Mouse (Mus musculus) frontal cortex, postnatal 10 days (tissue): ENCODE results near the gene Emc8.
A peak's percentile ranks its signal among the peaks of the same experiment; 100 is the strongest.

ENCODE experiments used
- DNase-seq, 2 experiments: peaks; one replicate each; pipeline ENCODE4 v3.0.0; 2022; ENCODE audit warnings: low spot score in 2 of 2, mixed read lengths in 1 of 2

Gene Emc8

DNA sequence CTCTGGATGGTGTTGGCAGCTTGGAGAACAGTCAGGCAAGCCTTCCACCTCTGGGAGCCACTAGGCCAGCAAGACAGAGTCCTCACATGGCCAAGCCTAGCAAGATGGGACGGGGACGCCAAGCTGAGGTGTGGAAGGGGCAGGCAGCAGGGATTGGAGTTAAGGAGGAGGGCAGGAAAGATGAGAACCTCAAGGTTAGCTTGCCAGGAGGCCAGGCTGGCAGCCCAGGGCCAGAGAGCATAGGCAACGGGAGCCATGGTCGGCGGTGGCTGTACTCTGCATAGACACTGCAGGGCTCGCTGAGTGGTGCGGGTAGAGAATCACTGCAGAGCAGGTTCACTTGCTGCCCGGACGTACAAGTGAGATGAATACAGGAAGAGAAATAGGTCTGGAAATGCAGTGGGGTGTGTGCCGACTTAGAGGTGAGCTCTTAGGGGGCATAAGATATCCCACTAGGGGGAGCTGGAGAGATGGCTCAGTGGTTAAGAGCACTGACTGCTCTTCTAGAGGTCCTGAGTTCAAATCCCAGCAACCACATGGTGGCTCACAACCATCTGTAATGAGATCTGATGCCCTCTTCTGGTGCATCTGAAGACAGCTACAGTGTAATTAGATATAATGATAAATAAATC is 26.2 kb downstream of the Emc8 start:
- DNase-seq: no peak

DNA sequence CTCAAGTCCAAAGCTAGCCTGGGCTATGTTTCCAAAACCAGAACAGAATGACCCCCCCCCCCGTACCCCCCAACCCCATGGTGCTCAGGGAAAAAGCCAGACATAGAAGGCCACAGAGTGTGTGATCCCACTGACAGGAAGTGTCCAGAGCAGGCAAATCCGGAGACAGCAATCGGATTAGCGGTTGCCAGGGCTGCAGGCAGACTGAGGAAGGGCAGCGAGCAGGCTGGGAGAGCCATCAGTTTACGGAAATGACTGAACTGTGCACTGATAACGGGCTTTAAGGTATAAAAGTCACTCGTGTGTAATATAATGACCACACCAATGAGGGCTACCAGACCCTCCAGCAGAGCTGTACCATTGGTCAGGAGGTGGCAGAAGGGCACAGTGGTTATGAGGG is 27.1 kb downstream of the Emc8 start:
- no peak for DNase-seq

DNA sequence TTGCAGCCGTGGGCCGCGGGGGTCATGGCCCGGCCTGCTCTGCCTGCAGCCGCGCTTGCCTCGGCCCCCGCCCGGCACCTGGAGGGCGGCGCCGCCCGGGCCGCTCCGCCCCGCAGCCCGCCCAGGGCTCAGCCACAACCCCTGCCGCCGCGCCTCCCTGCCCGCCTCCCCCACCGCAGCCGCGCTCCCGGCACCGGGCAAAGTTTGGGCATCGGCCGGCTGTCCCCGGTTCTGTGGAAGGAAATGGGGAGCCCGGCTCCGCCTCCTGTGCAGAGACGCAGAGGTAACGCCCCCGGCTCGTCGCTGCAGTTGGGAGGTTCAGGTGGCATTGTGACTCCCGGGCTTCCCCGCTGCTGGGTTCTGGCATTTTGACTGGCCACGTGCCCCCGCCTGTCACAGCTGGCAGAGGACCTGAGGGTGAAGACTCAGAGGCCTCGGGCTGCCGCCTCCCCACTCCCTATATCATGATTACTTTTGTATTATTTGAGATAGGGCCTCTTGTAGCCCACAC is 34.0 kb downstream of the Emc8 start:
- DNase-seq: peak in 1 of 2 experiments; percentile 37

- DNase-seq: no peak
These were observed 34.6 kb downstream of the Emc8 start for GRCm38 (mm10) chr8:120633665-120634271.

DNA sequence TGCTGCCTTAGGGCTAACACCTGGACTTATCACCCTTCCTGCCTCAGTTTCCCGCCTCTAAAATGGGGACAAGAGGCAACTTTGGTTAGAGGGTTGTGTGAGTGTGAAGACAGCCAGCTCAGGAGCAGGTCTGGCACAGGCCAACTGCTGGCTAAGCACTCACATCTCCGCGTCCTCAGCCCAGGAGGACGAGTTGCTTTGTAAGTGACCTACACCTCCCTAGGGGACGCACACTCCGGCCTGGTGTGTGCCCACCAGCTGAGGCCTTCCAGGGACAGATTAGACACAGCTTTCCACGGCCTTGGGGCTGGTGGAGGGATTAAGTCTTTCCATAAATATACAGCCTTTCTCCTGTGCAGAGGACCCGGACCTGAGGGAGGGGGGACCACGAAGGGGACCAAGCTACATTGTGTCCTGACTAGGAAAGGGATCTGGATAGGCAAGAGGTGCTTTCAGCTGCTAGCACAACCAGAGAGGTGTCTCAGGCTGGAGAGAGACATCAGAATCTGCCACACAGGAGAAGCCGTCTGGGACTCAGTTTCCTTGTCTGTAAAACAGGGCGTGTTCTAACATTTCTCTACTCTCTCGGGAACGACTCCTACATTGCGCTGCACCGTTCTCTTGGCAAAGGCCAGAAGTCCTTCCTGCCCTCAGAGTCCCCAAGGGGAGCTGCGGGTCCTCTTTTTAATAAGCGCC is 35.3 kb downstream of the Emc8 start:
- no peak for DNase-seq

GRCm38 (mm10) chr8:120631441-120632375 is 36.7 kb downstream of the Emc8 start:
- no peak for DNase-seq

DNA sequence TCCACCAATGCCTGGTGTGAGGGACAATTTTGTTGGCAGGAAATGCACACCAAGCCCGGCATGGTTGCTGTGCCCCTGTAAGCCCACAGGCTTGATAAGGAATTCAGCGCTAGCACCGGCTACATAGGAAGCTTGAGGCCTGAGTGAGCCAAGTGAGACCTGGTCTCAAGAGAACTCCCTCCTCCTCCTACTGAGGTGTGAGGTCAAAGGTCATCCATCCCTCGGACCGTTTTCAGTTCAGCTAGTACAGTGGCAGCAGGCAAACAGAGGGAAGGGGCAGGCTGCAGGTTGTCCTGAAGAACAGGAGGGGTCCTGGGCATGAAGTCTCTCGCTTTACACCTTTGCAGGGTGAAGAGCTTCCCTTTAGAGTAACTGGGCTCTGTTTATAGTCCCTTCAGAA is 37.5 kb downstream of the Emc8 start:
- DNase-seq: no peak

- no peak for DNase-seq
These were observed 38.3 kb downstream of the Emc8 start for GRCm38 (mm10) chr8:120630031-120630430.

DNA sequence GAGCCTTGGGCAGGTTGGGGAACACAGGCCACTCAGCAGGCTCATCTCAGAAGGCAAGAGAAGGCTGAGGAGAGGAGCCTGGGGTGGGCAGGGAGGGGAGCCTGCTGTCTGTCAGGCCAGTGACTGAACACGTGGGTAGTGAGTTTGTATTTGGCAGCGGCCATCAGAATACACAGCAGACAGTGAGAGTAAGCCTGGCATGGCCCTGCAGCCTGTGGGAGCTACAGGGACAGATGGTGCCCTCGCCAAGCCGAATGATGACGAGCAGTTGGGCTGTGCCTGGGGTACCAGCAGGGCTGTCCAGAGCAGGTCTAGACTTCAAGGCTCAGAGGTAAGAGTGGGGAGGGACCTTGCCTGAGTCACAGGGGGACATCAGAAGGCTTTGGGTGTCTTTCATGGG is 41.1 kb downstream of the Emc8 start:
- no peak for DNase-seq

DNA sequence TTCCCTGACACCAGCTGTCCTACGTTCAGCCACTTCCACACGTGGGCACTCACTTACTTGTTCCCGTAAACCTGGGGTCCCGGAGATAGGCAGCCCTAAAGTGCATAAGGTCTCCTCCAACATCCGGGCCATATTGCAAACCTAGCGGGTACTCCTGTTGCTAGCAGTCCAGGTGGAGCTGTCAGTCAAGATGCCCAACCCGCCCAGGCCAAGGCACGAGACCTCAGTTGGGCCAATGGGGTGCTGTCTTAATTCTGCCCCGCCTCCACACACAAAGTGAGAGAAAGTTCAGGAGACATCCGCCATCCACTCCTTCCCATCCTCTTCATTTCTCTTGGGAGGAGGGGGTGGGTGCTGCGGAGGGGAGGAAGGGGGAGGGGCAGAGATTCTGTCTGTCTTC is 41.9 kb downstream of the Emc8 start:
- DNase-seq: no peak

GRCm38 (mm10) chr8:120623608-120624007 is 44.8 kb downstream of the Emc8 start:
- DNase-seq: no peak

- no peak for DNase-seq
These were observed 46.2 kb downstream of the Emc8 start for GRCm38 (mm10) chr8:120622161-120622560.

DNA sequence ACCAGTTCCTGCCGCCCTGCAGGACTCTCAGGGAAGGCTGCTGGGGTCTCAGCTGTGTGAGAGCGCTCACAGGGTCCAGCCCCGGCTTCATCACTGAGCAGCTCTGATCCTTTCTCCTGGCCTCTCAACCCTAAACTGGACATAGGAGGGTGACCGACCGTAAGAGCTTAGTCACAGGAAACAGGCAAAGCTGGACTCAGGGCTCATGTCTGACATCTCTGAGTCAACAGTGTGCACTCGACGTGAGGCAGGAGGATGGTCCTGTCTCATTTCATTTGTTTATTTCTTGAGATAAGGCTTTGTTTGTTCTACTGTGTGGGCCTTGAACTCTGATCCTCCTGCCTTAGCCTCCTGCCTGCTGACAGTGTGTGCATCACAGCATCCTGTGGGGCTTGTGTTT is 47.9 kb downstream of the Emc8 start:
- no peak for DNase-seq

- peak in 1 of 2 experiments; percentile 48 for DNase-seq
These were observed 48.9 kb downstream of the Emc8 start for GRCm38 (mm10) chr8:120619235-120620180.

- peak in 1 of 2 experiments; percentile 64 for DNase-seq
These were observed 50.3 kb downstream of the Emc8 start for GRCm38 (mm10) chr8:120618110-120618509.

DNA sequence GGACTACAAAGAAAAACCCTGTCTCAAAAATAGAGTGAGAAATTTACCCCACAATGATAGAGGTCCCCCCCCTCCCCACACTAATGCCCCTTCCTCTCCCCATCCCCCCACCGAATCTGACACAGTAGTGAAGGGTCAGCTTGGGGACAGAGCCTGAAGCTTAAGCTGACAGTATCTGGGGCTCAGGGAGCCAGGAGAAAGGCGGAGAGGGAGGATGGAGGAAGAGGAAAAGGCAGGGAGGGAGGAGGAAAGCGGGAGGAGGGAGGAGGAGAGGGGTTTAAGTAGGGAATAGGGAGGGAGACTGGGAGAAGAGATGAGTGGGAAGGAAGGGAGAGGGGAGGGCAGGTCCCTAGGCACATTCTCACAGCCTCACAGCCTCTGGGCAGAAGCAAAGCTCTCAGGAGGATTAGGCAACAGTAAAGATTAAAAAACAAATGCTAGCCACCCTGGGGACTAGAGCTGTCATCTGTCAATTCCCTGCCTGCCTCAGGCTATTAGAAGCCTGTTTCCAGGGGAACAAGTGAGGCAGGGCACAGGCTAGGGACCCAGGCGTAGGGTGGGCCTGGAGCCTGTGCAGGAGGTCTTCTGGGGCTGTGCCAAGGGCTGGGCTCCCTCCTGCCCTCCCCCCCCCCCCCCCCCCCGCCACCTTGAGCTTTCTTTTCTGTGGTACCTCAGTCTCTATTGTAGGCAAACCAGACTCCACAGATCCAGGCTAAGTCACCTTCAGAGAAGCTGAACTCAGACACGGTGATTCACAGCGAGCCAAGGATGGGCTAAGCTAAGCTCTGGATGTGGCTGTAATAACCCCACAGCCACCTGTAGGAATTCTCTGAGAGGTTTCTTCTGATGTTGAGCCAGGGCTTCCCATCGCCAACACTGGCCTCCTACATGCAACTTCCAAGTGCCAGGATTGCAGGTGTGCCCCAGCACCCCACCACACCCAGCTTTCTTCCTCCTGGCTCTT is 51.4 kb downstream of the Emc8 start:
- no peak for DNase-seq

GRCm38 (mm10) chr8:120614491-120614890 is 53.9 kb downstream of the Emc8 start:
- DNase-seq: no peak

GRCm38 (mm10) chr8:120610824-120611223 is 57.5 kb downstream of the Emc8 start:
- no peak for DNase-seq

DNA sequence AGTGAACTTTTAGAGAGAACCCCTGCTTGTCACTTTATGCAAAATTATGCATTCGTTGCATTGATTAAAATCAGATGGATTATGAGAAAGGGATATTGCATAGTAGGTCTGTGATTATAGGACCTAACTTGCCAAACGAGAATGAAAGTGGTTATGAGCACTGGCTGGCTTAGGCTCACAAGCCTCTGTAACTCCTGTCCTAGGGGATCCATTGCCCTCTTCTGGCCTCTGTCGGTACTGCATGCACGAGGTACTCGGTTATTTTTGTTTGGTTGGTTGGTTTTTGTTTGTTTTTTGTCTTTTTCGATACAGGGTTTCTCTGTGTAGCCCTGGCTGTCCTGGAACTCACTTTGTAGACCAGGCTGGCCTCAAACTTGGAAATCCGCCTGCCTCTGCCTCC is 60.5 kb downstream of the Emc8 start:
- peak in 1 of 2 experiments; percentile 70 for DNase-seq
